Comparison of ENCODE assay signal across 17 mouse cellular contexts in the genomic region with DNA sequence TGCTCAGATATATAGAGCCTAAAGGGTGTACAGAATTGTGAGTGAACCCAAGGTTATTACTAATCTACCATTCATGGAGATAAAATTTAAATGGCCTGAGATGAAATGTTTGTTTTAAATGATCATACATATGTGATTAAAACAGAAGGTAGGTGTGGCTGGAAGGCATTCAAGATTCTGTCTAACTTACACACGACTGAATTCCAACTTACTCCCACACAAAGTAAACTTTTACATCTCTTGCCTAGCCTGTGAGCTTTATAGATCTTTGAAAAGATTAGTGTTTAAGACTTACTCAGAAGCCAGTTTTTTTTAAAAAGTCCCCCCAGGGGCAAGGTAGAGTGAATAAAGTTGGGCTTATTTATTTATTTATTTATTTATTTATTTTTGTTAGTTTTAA. TPM values are rescaled to one million over a fixed set of nuclear protein-coding genes. Genes with fewer than 3 reads are reported as not detected.
DNase-seq lines count a peak whose midpoint lies in the region; ATAC-seq and TF ChIP-seq lines count a peak whose summit lies in the region.
"Had no signal": no experiment of that assay in that cellular context is flagged by ENCODE, and none has a peak within 500 bp of the region (broad histone marks: within the 10 kb centered on the region; RNA-seq: fewer than 3 reads in every experiment).

No protein-coding gene starts in this region.

- peak overlapping the region; percentile 73 for H3K4me2 ChIP-seq in hindbrain, embryonic 13.5 days
- no peak overlapping the region for H3K4me2 ChIP-seq in hindbrain, postnatal 0 days (ENCODE audit: low read depth, low read length)
- H3K4me2 ChIP-seq in lung, embryonic 14.5 days, result no peak overlapping the region
- H3K4me2 ChIP-seq in neural tube, embryonic 15.5 days, result peak overlapping the region; percentile 70; the same call in 1 of the 2 replicates

- H3K9ac ChIP-seq in hindbrain, embryonic 13.5 days, result no peak overlapping the region
- H3K9ac ChIP-seq in hindbrain, postnatal 0 days (replicated peaks; ENCODE audit: low read length), result no peak overlapping the region
- no peak overlapping the region for H3K9ac ChIP-seq in lung, embryonic 14.5 days
- H3K9ac ChIP-seq in ES-Bruce4 (ENCODE audit: low read depth, poor library complexity, severe bottlenecking), result 0 out of 2 replicates have a peak overlapping the region, but pooled peaks have one; percentile 15
- no peak overlapping the region for H3K9ac ChIP-seq in neural tube, embryonic 15.5 days (replicated peaks)

- TF ChIP-seq CTCF in hindbrain, postnatal 0 days (IDR thresholded peaks at IDR 0.05; ENCODE audit: low read depth), result no peak
- no peak for TF ChIP-seq CTCF in lung, embryonic 14.5 days (IDR thresholded peaks at IDR 0.05; ENCODE audit: low read depth)
- no peak for TF ChIP-seq CTCF in ES-Bruce4 (IDR thresholded peaks at IDR 0.05; ENCODE audit: low read depth, low read length)

- no peaks in the 10 kb centered on the region for H3K9me3 ChIP-seq in hindbrain, embryonic 13.5 days
- H3K9me3 ChIP-seq in hindbrain, postnatal 0 days (ENCODE audit: low read length), result no peaks in the 10 kb centered on the region
- H3K9me3 ChIP-seq in lung, embryonic 14.5 days (ENCODE audit: low read depth, low read length), result no peaks in the 10 kb centered on the region
- H3K9me3 ChIP-seq in ES-Bruce4 (replicated peaks; ENCODE audit: control insufficient read depth, insufficient read depth, low read length, poor library complexity, severe bottlenecking), result no peaks in the 10 kb centered on the region
- H3K9me3 ChIP-seq in neural tube, embryonic 15.5 days (replicated peaks), result no peaks in the 10 kb centered on the region
- H3K9me3 ChIP-seq: embryonic facial prominence, embryonic 13.5 days; heart, embryonic 10.5 days; liver, embryonic 15.5 days had no signal

- ATAC-seq in hindbrain, embryonic 13.5 days (ENCODE audit: low FRiP score), result no peak
- ATAC-seq in hindbrain, postnatal 0 days, result no peak
- ATAC-seq in lung, embryonic 14.5 days (ENCODE audit: insufficient read depth), result peak; percentile 13; the same call in 1 of the 2 replicates
- ATAC-seq in neural tube, embryonic 15.5 days (ENCODE audit: low FRiP score), result no peak

- H3K27ac ChIP-seq in hindbrain, embryonic 13.5 days, result no peak overlapping the region
- no peak overlapping the region for H3K27ac ChIP-seq in hindbrain, postnatal 0 days
- H3K27ac ChIP-seq in lung, embryonic 14.5 days (ENCODE audit: low read depth), result peak overlapping the region; percentile 80; the same call in 1 of the 2 replicates
- no peak overlapping the region for H3K27ac ChIP-seq in ES-Bruce4 (ENCODE audit: insufficient read depth, low read length)
- no peak overlapping the region for H3K27ac ChIP-seq in neural tube, embryonic 15.5 days (replicated peaks)
- H3K27ac ChIP-seq: liver, embryonic 15.5 days had no signal

- peaks cover 4% of the 10 kb centered on the region; the same call in 1 of the 2 replicates for H3K4me1 ChIP-seq in hindbrain, embryonic 13.5 days (replicated peaks)
- H3K4me1 ChIP-seq in hindbrain, postnatal 0 days (ENCODE audit: insufficient read depth, low read length), result no peaks in the 10 kb centered on the region
- peaks cover 3% of the 10 kb centered on the region; the same call in 1 of the 2 replicates for H3K4me1 ChIP-seq in lung, embryonic 14.5 days (ENCODE audit: insufficient read depth)
- H3K4me1 ChIP-seq in ES-Bruce4 (ENCODE audit: control insufficient read depth, insufficient read depth, low read length), result no peaks in the 10 kb centered on the region
- peaks cover 4% of the 10 kb centered on the region for H3K4me1 ChIP-seq in neural tube, embryonic 15.5 days
- H3K4me1 ChIP-seq: heart, embryonic 10.5 days had no signal

- H3K4me3 ChIP-seq in hindbrain, embryonic 13.5 days, result no peak overlapping the region
- no peak overlapping the region for H3K4me3 ChIP-seq in hindbrain, postnatal 0 days (ENCODE audit: low read length)
- no peak overlapping the region for H3K4me3 ChIP-seq in lung, embryonic 14.5 days (ENCODE audit: low read depth, low read length)
- H3K4me3 ChIP-seq in ES-Bruce4 (ENCODE audit: low read depth, low read length), result no peak overlapping the region
- no peak overlapping the region for H3K4me3 ChIP-seq in neural tube, embryonic 15.5 days (replicated peaks)

- H3K36me3 ChIP-seq in hindbrain, embryonic 13.5 days, result no peaks in the 10 kb centered on the region
- H3K36me3 ChIP-seq in hindbrain, postnatal 0 days (ENCODE audit: insufficient read depth, low read length), result no peaks in the 10 kb centered on the region
- H3K36me3 ChIP-seq in lung, embryonic 14.5 days (ENCODE audit: insufficient read depth), result no peaks in the 10 kb centered on the region
- H3K36me3 ChIP-seq in ES-Bruce4 (ENCODE audit: control insufficient read depth, insufficient read depth, low read length, poor library complexity, severe bottlenecking), result no peaks in the 10 kb centered on the region
- no peaks in the 10 kb centered on the region for H3K36me3 ChIP-seq in neural tube, embryonic 15.5 days
- H3K36me3 ChIP-seq: embryonic facial prominence, embryonic 13.5 days; heart, embryonic 10.5 days; liver, embryonic 15.5 days had no signal

- no peak for DNase-seq in hindbrain, postnatal 0 days (ENCODE audit: low spot score)
- peak; percentile 24 for DNase-seq in lung, embryonic 14.5 days
- no peak for DNase-seq in lung, postnatal 14 days
- DNase-seq in T-cell, adult 2 months (ENCODE audit: low spot score), result no peak
- DNase-seq: adrenal gland, postnatal 36 days; cerebellum, adult 2 months; gastrocnemius, postnatal 36 days; heart, postnatal 4 days; kidney, postnatal 4 days; lung, postnatal 36 days had no signal

- 71% methylated on average over 1 of the region's 1 CpGs for WGBS in hindbrain, embryonic 13.5 days
- WGBS in hindbrain, postnatal 0 days, result 36% methylated on average over 1 of the region's 1 CpGs
- 13% methylated on average over 1 of the region's 1 CpGs for WGBS in lung, embryonic 14.5 days
- 58% methylated on average over 1 of the region's 1 CpGs for WGBS in neural tube, embryonic 15.5 days

- no peak for TF ChIP-seq EP300 in ES-Bruce4 (IDR thresholded peaks at IDR 0.05; ENCODE audit: insufficient read depth, low read depth, low read length)

- H3K27me3 ChIP-seq in hindbrain, embryonic 13.5 days, result 0 out of 2 replicates have a peak, but pooled peaks cover 3% of the 10 kb centered on the region
- H3K27me3 ChIP-seq in hindbrain, postnatal 0 days (ENCODE audit: insufficient read depth, low read length), result no peaks in the 10 kb centered on the region
- H3K27me3 ChIP-seq in lung, embryonic 14.5 days (ENCODE audit: insufficient read depth, low read length), result no peaks in the 10 kb centered on the region
- no peaks in the 10 kb centered on the region for H3K27me3 ChIP-seq in ES-Bruce4 (ENCODE audit: control insufficient read depth, insufficient read depth, low read length, poor library complexity, severe bottlenecking)
- H3K27me3 ChIP-seq in neural tube, embryonic 15.5 days (replicated peaks), result no peaks in the 10 kb centered on the region
- H3K27me3 ChIP-seq: embryonic facial prominence, embryonic 13.5 days had no signal

- no peak for TF ChIP-seq POLR2A in ES-Bruce4 (IDR thresholded peaks at IDR 0.05; ENCODE audit: insufficient read depth, low read length)

RNA-seq across cellular contexts. Expression of gene Gpr180, which starts 42.3 kb away (rescaled TPM):
- polyA plus RNA-seq in hindbrain, embryonic 13.5 days (2015; fragmentation: Nextera tagmentation; extraction: Ambion mirVana), result 36.2 and 39.8 TPM in 2 replicates
- total RNA-seq in hindbrain, postnatal 0 days (2014; rRNA removed), result 53.7 and 68.2 TPM in 2 replicates
- polyA plus RNA-seq in hindbrain, postnatal 0 days (2015; fragmentation: Nextera tagmentation; extraction: Ambion mirVana), result 50.1 and 50.4 TPM in 2 replicates
- polyA plus RNA-seq in lung, embryonic 14.5 days (2014; fragmentation: Nextera tagmentation; extraction: Ambion mirVana), result 64.2 and 66.8 TPM in 2 replicates
- 17.3 and 17.9 TPM in 2 replicates for polyA plus RNA-seq in ES-Bruce4 (2011; ENCODE audit: insufficient read depth, insufficient read length, low read depth, missing spikeins)
- 48.7 and 51.7 TPM in 2 replicates for polyA plus RNA-seq in neural tube, embryonic 15.5 days (2015; fragmentation: Nextera tagmentation; extraction: Ambion mirVana)

RNA-seq across cellular contexts. Expression of gene Tgds, which starts 46.7 kb away (rescaled TPM):
- 19.6 and 21.3 TPM in 2 replicates for polyA plus RNA-seq in hindbrain, embryonic 13.5 days (2015; fragmentation: Nextera tagmentation; extraction: Ambion mirVana)
- 8.1 and 10.0 TPM in 2 replicates for total RNA-seq in hindbrain, postnatal 0 days (2014; rRNA removed)
- polyA plus RNA-seq in hindbrain, postnatal 0 days (2015; fragmentation: Nextera tagmentation; extraction: Ambion mirVana), result 8.8 and 10.3 TPM in 2 replicates
- 32.6 and 33.0 TPM in 2 replicates for polyA plus RNA-seq in lung, embryonic 14.5 days (2014; fragmentation: Nextera tagmentation; extraction: Ambion mirVana)
- 34.5 and 34.9 TPM in 2 replicates for polyA plus RNA-seq in ES-Bruce4 (2011; ENCODE audit: insufficient read depth, insufficient read length, low read depth, missing spikeins)
- polyA plus RNA-seq in neural tube, embryonic 15.5 days (2015; fragmentation: Nextera tagmentation; extraction: Ambion mirVana), result 16.5 and 19.5 TPM in 2 replicates

RNA-seq across cellular contexts. Expression of gene Sox21, which starts 57.6 kb away (rescaled TPM):
- 6.7 and 6.9 TPM in 2 replicates for polyA plus RNA-seq in hindbrain, embryonic 13.5 days (2015; fragmentation: Nextera tagmentation; extraction: Ambion mirVana)
- total RNA-seq in hindbrain, postnatal 0 days (2014; rRNA removed), result 15.9 and 20.1 TPM in 2 replicates
- 4.1 TPM in 2 replicates for polyA plus RNA-seq in hindbrain, postnatal 0 days (2015; fragmentation: Nextera tagmentation; extraction: Ambion mirVana)
- 1.2 and 1.4 TPM in 2 replicates for polyA plus RNA-seq in lung, embryonic 14.5 days (2014; fragmentation: Nextera tagmentation; extraction: Ambion mirVana)
- 0.73 and 1.2 TPM in 2 replicates for polyA plus RNA-seq in ES-Bruce4 (2011; ENCODE audit: insufficient read depth, insufficient read length, low read depth, missing spikeins)
- 2.8 and 3.7 TPM in 2 replicates for polyA plus RNA-seq in neural tube, embryonic 15.5 days (2015; fragmentation: Nextera tagmentation; extraction: Ambion mirVana)
- total RNA-seq: gastrocnemius, postnatal 36 days; heart, postnatal 4 days had no signal
- polyA plus RNA-seq: intestine, embryonic 16.5 days; liver, embryonic 15.5 days had no signal

Comparison
In these comparisons a context has a peak if more than half of its experiments do, and no peak if none do; other contexts are left out.
1. H3K4me2 ChIP-seq: peak in hindbrain, embryonic 13.5 days (single experiment) and neural tube, embryonic 15.5 days (single experiment); none in hindbrain, postnatal 0 days (single experiment) and lung, embryonic 14.5 days (single experiment).